Mouse (Mus musculus) thymus, postnatal 14 days (tissue): ENCODE results near the gene Ttll13.
A peak's percentile ranks its signal among the peaks of the same experiment; 100 is the strongest.

Experiments
- DNase-seq: peaks from one replicate; pipeline ENCODE4 v3.0.0; 2021

Ttll13 gene

DNA sequence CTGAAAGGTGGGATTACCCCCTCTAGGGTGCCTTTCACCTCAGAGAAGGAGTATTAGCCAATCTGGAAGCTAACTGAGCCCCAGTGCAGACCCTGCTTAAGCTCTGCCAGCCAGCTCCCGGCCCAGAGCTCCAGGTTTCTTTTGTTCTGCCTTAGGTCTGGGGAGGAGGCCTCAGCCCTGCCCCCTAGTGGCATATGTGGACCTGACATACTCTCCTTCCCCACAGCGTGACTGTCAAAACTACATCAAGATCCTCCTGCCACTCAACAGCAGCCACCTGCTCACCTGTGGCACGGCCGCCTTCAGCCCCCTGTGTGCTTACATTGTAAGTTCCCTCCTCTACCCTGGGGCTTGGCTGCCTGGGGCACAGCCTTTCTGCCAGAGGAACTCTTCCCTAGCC is 30.8 kb upstream of the Ttll13 start:
- peak; percentile 89 for DNase-seq

GRCm38 (mm10) chr7:80216566-80216965 is 29.6 kb upstream of the Ttll13 start:
- no peak for DNase-seq

- DNase-seq = no peak
Measured at GRCm38 (mm10) chr7:80218666-80219065, 27.5 kb upstream of the Ttll13 start.

GRCm38 (mm10) chr7:80220237-80220797 is 25.9 kb upstream of the Ttll13 start:
- DNase-seq = no peak

DNA sequence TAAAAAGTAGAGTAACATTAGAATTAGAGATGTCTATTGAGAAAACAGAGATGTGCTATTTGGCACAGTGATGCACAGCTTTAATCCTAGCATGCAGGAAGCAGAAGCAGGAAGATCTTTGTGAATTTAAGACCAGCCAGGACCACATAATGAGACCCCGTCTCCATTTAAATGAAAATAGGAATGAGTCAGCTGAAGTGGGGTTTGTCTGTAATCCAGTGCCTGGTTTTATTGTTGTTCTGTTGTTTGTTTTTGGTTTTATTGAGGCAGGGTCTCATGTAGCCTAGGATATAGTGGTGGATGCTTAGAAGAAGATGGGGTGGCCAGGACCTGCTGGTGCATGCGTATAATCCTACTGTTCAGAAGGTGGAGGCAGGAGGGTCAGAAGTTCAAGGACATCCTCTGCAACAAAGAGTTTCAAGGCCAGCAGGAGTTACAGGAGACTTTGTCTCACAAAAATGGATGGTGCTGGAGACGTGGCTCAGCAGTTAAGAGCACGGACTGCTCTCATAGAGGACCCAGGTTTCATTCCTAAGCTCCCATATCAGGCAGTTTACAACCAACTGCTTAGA is 24.9 kb upstream of the Ttll13 start:
- DNase-seq = no peak

DNA sequence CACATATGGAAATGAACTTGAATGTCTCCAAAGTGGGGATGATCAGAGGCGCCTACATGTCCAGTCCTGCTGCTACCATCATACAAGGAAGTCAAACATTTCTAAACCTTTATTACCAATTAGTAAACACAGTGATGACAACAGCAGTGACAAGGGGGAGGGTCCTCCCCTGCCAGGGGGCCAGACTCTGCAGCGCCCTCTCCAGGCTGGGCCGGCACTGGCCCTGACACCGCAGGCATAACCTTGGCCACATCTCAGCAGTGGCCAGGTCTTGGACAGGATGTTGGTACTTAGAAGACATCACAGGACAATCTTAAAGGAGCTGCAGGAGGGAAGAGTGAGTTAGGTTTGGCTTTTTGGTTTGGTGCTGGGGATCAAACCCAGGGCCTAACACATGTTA is 19.1 kb upstream of the Ttll13 start:
- DNase-seq = no peak

DNA sequence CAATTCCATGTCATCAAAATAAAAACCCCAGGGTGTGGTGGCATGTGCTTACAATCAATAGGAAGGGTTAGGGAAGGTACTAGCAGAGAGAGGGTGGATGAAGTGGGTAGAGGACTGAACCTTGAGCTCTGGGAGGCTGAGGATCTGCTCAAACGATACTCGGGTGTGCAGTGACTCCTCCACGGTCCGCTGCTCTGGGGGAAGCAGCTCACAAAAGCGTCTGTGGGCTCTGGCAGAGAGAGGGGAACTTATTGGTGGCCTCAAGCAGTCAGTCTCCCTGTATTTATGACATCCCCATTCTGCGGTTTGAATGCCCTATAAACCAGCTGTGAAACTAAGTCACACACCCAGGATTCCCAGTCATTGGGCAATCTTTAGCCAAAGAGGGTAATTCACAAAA is 16.0 kb upstream of the Ttll13 start:
- no peak for DNase-seq

DNA sequence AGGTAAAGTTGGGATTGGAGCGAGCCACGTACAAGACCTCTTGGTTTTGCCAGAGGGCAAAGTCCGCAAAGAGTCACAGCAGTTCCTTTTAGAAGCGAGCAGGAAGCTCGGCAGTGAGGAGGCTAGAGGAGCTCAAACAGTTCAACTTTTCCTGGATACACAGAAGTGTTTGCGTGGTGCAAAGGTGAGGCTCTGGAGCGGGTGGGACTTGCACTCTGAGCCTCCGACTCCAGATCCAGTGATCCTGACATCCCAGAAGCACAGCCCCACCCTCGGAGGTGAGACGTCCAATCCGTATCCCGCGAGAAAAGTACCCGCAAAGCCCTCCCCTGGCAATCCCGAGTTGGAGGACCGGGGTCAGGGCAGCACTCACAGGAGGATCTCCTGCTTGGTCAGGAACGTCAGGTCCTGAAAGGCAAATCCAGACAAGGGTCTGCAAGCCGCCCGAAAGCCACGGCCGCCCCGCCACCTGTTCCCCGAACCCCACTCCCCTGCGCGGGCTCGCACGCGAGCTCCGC is 14.1 kb upstream of the Ttll13 start:
- DNase-seq = no peak

- DNase-seq = peak; percentile 99
Measured at GRCm38 (mm10) chr7:80232489-80233029, 13.6 kb upstream of the Ttll13 start, which contains the start of the genes Cib1 and Gdpgp1. Gene Cib1 (minus strand): TSS chr7:80232813. Gene Gdpgp1 (plus strand): TSS chr7:80232865.

- no peak for DNase-seq
Measured at GRCm38 (mm10) chr7:80233799-80234198, 12.4 kb upstream of the Ttll13 start.

DNA sequence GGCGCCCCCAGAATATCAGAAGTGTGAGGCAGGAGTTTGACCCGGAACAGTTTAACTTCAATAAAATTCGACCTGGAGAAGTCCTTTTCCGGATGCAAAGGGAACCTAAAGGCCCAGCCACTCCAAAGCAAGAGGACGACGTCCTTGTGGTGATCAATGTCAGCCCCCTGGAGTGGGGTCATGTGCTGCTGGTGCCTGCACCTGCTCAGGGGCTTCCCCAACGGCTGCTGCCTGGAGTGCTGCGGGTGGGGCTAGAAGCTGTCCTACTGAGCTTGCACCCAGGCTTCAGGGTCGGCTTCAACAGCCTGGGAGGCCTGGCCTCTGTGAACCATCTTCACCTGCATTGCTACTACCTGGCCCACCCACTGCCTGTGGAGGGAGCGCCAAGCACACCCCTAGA is 7.6 kb upstream of the Ttll13 start:
- DNase-seq = no peak

GRCm38 (mm10) chr7:80241661-80242060 is 4.5 kb upstream of the Ttll13 start:
- DNase-seq = no peak

DNA sequence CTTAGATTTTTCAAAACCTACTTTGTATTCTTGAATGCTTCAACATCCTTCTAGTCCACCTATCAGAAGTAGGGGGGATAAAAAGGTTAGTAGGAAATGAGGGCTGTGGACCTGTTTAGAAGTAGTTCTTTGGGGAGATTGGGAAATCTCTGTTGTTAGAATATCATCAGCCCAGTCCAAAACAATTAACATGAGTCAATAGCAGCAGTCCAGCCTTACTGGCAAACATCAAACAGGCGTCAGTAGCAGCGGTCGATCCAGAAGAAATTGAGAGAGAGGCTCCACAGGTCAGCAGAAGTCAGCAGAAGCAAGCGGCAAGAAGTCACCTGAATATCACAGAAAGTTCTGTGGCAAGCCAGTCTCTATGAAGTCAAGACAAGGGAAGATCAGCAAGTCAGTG is 1.3 kb upstream of the Ttll13 start:
- DNase-seq = no peak

DNA sequence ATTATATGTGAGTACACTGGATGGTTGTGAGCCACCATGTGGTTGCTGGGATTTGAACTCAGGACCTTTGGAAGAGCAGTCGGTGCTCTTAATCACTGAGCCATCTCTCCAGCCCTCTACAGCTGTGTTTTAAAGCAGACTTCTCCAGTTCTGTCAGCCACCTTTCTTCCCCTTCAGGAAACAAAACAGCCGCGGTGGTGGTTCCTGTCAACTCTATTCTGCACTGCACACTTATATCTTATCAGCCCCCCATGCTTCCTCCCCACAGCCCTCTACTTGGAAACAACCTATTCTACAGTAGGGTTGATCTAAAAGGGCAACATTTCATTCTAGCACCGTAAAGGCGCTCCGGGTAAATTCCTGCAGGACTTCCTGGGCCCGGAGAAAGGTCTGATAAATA is 683 bp downstream of the Ttll13 start:
- DNase-seq = peak; percentile 43

- DNase-seq = no peak
Measured at GRCm38 (mm10) chr7:80252437-80252836, 6.3 kb downstream of the Ttll13 start.

DNA sequence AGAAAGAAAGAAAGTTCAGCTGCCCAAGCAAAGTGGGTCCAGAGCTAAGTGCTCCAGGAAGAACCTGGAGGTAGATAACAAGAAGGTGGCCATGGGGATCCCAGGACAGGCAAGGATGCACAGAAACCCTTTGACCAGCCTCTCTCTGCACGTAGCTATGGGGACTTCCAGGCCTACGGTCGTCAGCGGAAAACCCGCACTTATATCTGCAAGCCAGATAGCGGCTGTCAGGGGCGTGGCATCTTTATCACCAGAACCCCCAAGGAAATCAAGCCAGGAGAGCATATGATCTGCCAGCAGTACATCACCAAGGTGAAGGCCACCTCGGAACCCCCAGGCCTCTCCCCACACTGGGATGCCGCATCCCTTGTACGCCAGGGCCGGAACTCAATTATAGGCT is 6.7 kb downstream of the Ttll13 start:
- no peak for DNase-seq

- DNase-seq = no peak
Measured at GRCm38 (mm10) chr7:80255981-80256380, 9.8 kb downstream of the Ttll13 start.

DNA sequence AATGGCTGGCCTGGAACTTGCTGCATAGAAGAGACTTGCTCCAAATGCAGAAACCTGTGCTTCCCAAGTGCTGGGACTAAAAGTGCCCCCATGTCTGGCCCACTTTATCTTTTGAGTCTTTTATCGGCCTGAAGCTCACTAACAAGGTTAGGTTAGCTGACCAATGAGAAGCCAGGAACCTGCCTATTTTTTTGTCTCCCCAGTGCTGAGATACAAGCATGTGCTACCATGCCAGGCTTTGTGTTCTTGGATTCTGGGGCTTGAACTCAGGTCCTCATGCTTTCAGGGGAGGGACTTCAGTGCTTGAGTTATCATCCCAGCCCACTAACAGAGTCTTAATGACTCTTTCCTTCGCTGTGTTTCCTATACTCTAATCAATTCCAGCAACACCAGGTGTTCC is 11.5 kb downstream of the Ttll13 start:
- DNase-seq = no peak

GRCm38 (mm10) chr7:80260625-80261371 is 14.6 kb downstream of the Ttll13 start, which contains the start of gene Ngrn:
Gene Ngrn (plus strand): TSS chr7:80261215.
- DNase-seq = peak; percentile 86

- no peak for DNase-seq
Measured at GRCm38 (mm10) chr7:80261372-80261990, 15.3 kb downstream of the Ttll13 start.

GRCm38 (mm10) chr7:80264606-80265005 is 18.4 kb downstream of the Ttll13 start:
- no peak for DNase-seq

GRCm38 (mm10) chr7:80267764-80268163 is 21.6 kb downstream of the Ttll13 start:
- DNase-seq = no peak
